Mouse (Mus musculus): ENCODE data around the gene Nkx2-2.
"Not testable (repeated sequence)": the region's sequence is repeated elsewhere in the genome, so short reads cannot be mapped to it uniquely, and the experiment has no call there.

The Nkx2-2 gene

DNA sequence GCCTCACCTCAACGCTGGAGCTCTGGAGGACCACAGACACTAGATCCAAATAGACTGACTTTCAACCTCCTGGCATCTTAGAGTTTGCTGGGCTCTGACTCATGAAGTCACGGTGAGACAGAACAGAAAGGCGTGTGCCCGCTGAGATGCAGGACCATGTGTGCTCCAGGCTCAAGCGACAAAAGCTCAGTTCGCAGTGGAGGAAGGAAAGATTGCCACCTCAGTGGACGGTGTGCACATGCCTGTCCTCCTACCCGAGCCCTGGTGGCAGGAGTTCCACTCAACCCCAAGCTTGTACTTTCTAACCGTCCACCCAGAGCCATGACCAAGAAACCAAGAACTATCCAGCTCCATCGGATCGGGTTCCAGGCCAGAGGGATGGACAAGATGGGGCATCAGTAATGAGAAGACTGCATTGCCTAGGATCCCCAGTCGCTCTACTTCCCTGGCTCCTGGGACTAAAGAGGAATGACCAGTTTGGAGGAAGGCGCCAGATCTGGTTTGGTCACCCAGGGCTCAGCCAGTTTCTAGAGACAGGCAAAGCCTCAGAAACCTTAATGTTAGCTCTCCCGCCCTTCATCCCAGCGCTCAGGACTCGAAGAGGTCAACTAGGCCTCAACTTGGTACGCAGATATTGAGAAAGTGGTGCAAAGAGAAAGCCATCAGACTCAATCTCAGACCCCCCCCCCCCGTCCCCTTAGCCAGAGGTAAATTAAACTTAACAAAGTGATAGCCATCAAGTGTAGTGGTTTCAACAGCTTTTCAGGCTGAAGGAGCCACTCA lies 11.9 kb downstream of the Nkx2-2 start:
- DNase-seq (ENCODE audit: low read depth): no peak

DNA sequence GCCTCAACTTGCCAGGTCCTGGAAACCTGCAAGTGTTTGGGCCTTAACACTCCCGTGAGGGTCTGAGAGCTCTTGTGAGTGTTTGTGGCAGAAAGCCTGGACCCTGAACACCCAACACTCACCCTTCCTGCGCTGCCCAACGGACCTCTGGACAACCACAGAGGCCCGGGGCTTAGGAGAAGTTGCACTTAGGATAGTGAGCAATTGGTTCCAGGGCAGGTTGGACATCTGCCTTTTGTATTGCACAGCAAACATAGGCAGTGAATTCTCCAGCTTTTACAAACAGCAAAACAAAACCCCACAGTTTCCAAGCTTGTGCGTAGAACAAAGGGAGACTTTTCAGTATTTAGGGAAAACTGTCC lies 12.8 kb downstream of the Nkx2-2 start:
- no peak for DNase-seq (ENCODE audit: low read depth)

DNA sequence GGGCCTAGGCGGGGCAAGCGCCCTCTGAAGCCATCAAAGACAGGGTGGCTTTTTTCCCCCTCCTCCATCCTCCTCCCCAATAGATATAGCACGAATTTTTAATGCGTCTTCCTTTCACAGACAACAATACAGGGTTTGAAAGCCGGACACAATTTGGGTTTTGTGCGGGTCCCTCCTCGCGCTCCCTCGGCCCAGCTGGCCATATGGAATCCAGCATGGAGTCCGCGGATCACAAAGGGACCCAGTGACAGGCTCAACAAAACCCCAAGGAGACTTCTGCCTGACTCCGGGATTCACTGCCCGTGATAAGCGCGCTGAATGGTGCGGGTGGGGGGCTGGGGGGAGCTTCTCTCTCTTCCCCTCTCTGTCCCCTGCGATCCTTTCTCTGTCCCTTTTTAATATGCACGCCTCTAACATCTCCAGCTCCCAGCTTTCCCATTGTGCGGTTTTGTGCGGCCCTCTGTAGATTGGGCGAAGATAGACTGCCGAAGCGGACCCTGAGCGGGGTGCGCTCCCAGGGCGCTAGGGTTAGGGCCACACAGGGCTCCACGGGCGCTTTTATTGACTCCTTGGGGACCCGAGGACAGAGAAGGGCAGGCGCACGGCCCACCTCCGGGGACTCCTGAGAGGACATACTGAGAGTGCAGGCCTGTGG lies 13.3 kb downstream of the Nkx2-2 start:
- DNase-seq (ENCODE audit: low read depth): no peak

DNA sequence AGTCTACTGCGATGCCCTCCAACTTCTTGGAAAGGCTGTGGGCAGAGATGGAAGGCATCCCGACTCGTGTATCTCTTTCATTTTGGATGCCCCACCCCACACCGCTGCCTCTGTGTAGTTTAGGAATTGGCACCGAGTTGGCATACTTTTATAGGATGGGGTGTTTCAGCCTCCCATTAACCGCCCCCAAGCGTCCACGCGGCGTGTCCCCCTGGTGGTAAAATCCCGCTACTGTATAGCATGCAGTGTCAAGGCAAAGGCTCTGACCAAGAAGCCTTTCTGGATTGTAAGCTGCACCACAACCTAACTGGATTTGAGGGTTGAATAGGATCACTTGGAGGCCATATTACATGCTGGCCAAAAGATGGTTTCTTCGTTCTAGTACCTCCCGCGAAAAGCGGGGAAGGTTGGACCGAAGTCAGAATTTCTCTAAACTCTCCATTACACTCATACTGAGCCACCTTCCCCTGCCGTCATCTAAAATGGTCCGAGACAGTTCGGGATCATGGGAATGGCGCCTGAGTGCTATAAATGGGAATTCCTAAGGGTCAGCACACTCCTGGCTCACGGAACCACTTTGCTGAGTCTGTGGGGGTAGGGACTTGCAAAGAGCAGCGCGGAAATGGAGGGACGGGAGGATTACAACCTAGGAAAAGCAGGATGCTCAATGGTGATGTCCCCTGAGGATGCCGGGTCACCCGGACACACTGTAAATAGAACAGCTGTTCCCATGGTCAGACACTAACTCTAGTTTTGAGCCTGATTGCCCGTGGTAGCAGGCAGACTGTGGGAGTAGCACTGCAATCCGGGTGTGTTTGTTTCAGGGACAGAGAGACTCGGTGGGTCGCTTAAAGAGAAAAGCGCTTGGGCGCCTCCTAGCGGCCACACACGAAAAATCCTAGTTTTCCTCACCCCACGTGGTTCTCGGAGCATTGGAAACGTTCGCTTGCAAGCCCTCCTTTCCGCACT lies 15.7 kb downstream of the Nkx2-2 start:
- DNase-seq (ENCODE audit: low read depth): peak; percentile 82

DNA sequence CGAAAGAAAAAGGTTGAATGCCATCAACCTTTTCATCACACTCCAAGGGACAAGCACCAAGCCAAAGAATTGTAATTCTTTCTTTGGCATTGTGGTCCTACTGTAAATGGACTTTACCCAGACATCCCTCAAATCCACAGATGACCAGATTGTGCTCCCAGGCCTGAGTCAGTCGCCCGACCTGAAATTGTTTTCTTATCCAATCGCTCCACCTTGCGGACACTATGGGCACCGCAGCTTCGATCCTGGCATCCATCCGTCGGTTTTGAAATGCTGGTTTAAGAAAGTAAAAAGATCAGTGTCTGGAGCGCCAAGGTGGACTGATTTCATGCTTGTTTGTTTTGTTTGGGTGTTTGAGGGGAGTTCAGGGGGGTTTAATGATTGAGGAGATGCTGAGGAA lies 16.4 kb downstream of the Nkx2-2 start:
- DNase-seq (ENCODE audit: low read depth): peak; percentile 85

DNA sequence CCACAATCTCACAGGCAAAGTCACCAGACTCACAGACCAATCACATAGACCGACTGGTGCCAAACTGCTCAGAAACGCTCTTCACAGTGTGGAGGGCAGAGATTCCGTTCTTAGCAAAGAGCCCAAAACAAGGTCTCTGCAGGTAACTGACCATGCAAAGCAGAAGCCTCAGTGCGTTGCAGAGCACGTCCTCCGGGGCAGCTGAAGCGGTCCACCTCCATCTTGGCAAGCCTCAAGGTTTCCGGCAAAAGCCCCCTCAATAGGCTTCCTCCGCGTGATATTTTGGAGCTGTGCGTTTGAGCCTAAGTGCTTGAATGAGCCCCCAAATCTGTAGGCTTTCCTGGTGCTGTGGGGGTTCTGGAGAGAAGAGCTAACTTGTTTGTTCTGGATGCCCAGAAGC lies 18.7 kb downstream of the Nkx2-2 start:
- no peak for DNase-seq (ENCODE audit: low read depth)

DNA sequence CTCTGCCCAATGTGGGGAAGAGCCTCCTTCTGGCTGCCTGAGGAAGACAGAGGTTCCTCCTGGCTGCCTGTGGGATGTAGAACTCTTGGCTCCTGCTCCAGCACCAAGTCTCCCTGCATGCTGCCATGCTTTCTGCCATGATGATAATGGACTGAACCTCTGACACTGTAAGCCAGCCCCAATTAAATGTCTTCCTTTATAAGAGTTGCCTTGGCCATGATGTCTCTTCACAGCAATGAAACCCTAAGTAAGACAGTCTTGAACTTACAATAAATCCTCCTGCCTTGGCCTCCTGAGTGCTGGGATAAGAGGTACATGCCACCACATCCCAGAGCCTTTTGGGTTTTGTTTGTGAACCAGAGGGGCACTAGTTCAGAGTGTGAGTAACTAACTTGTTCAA lies 20.3 kb downstream of the Nkx2-2 start:
- DNase-seq (ENCODE audit: low read depth): no peak

DNA sequence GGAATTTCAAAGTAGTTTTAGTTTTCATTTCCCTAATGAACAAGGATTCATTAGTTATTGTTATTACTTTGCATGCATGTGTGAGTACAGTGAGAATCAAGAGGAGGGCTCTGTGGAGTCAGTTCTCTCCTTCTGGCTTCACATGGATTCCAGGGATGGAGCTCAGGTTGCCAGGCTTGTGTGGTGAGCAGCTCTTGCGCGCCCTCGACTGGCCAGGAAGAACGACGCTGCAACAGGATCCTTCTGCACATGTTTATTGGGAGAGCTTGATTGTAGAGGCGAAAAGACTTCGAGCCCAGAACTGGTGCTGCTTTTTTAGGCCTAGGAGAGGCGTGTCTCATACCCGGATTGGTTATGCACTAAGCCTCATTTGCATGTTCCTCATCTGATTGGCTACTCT lies 23.5 kb downstream of the Nkx2-2 start:
- DNase-seq (ENCODE audit: low read depth): not testable (repeated sequence)

DNA sequence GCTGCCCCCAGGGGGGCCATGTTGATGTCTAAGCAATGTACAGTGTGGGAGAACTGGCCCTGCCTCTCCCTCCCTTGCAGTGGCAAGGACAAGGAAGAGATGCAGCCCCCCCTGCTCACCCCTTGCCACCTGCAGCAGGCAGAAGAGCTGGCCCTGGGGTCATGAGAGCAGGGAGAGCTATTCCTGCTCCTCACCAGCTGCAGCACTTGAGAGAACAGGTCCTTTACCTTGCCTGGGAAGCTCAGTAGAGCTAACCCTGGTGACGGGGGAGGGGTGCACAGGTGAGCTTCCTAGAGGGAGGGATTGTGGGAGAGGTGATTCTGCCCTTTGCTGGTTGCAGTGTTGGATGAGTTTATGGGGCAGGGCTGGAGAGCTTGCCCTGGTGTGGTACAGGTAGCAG lies 28.2 kb downstream of the Nkx2-2 start:
- no peak for DNase-seq (ENCODE audit: low read depth)

DNA sequence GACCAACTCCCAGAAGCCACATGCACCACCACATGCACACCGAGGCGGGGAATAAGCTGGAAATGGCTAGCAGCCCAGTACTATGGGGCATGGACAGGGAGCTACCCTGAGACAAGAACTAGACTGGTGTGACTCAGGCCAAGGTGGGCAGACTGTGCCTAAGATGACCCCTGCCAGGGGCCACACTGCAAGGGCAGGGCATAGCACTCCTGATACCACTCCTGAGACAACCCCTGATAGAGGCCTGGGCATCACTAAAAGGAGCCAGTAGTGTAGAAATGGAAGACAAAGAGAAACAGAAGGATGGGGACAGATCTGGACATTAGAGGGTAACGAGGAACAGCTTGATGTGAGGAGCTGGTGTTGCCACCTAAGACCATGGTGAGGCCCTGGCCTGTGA lies 28.7 kb downstream of the Nkx2-2 start:
- DNase-seq (ENCODE audit: low read depth): no peak

DNA sequence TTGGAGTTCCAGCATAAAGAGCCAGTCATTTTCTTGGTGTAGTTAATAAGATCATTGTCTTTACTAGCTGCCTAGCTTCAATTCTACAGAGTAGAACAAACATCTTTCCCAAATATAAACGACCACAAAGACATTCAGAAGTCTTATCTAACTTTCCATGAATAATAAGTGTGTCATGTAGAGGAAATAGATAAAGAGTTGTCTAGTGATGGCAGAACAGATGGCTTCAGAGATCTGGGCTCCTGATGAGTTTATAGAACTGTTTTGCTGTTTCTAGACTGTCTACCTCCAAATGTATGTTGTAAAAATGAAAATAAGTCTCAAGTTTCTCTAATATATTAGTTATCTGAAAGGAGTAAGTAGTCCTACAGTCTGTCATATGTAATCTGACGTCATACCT lies 41.5 kb downstream of the Nkx2-2 start:
- DNase-seq (ENCODE audit: low read depth): no peak

Data from induced T-regulatory cell, adult 2 months (primary cell).